Mouse (Mus musculus): ENCODE measurements at regions not wholly inside any gene's neighbourhood (a gene's known extent, or its start where the extent isn't known, plus 50 kb on each side); places are given as distances from the start of the nearest gene placed in this dataset.

GRCm38 (mm10) chr13:7063717-7064116, 415.1 kb upstream of the Pfkp start:
- H3K9ac ChIP-seq (ENCODE audit: low read depth, poor library complexity, severe bottlenecking): no peak overlapping the region
- H3K27ac ChIP-seq (ENCODE audit: insufficient read depth, low read length): no peak overlapping the region
- H3K4me1 ChIP-seq (ENCODE audit: control insufficient read depth, insufficient read depth, low read length): no peaks in the 10 kb centered on the region
- H3K4me3 ChIP-seq (ENCODE audit: low read depth, low read length): no peak overlapping the region
- no peaks in the 10 kb centered on the region for H3K27me3 ChIP-seq (ENCODE audit: control insufficient read depth, insufficient read depth, low read length, poor library complexity, severe bottlenecking)
- H3K9me3 ChIP-seq (replicated peaks; ENCODE audit: control insufficient read depth, insufficient read depth, low read length, poor library complexity, severe bottlenecking): no peaks in the 10 kb centered on the region
- no peak for TF ChIP-seq EP300 (IDR thresholded peaks at IDR 0.05; ENCODE audit: insufficient read depth, low read depth, low read length)
- TF ChIP-seq POLR2A (IDR thresholded peaks at IDR 0.05; ENCODE audit: insufficient read depth, low read length): no peak
- TF ChIP-seq CTCF (IDR thresholded peaks at IDR 0.05; ENCODE audit: low read depth, low read length): no peak
- H3K36me3 ChIP-seq (ENCODE audit: control insufficient read depth, insufficient read depth, low read length, poor library complexity, severe bottlenecking): no peaks in the 10 kb centered on the region

GRCm38 (mm10) chr13:7057545-7057944, 409.0 kb upstream of the Pfkp start:
- no peaks in the 10 kb centered on the region for H3K4me1 ChIP-seq (ENCODE audit: control insufficient read depth, insufficient read depth, low read length)
- no peaks in the 10 kb centered on the region for H3K9me3 ChIP-seq (replicated peaks; ENCODE audit: control insufficient read depth, insufficient read depth, low read length, poor library complexity, severe bottlenecking)
- no peaks in the 10 kb centered on the region for H3K36me3 ChIP-seq (ENCODE audit: control insufficient read depth, insufficient read depth, low read length, poor library complexity, severe bottlenecking)
- no peak overlapping the region for H3K9ac ChIP-seq (ENCODE audit: low read depth, poor library complexity, severe bottlenecking)
- H3K27ac ChIP-seq (ENCODE audit: insufficient read depth, low read length): no peak overlapping the region
- no peak overlapping the region for H3K4me3 ChIP-seq (ENCODE audit: low read depth, low read length)
- no peaks in the 10 kb centered on the region for H3K27me3 ChIP-seq (ENCODE audit: control insufficient read depth, insufficient read depth, low read length, poor library complexity, severe bottlenecking)
- TF ChIP-seq EP300 (IDR thresholded peaks at IDR 0.05; ENCODE audit: insufficient read depth, low read depth, low read length) (no peak), CTCF (IDR thresholded peaks at IDR 0.05; ENCODE audit: low read depth, low read length) (no peak), POLR2A (IDR thresholded peaks at IDR 0.05; ENCODE audit: insufficient read depth, low read length) (no peak)

All from ES-Bruce4 (cell line).